8 mouse cellular contexts compared by ENCODE assay signal in the genomic region with DNA sequence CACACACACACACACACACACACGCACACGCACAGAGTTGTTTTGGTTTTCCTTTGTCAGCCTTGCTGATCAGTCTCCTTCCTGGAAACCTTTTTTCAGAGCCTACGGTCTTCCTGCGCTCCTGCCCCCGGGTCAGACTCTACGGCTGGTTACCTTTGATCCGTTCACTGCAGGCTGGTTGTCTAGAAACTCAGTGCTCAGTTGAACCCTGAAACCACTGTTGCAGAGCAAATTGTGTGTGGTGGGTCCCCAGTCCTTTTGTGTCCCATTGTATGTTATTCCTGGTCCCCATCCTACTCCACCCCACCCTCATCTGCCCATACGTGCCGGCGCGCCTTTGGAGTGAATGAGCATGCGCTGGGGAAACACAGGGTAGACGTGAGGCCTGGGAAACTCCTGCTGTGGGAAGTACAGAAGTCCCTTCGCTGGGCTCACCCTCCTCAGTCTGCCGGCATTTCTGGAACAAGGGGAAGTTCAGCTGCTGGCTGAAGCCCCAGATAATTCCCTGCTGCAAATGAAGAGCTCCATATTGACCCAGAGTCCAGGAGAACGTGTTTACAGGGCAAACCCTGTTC. TPM values are rescaled to one million over a fixed set of nuclear protein-coding genes. Genes with fewer than 3 reads are reported as not detected.
DNase-seq lines count a peak whose midpoint lies in the region; ATAC-seq and TF ChIP-seq lines count a peak whose summit lies in the region.

No protein-coding gene starts in this region.

- intact Hi-C loops in gastrocnemius, adult 2 months (cut with DNase I): no loop called here
- intact Hi-C loops in heart, postnatal 10 days (cut with DNase I): no loop called here

- H3K36me3 ChIP-seq in liver, embryonic 12.5 days: no peaks in the 10 kb centered on the region

- peak overlapping the region; percentile 10; the same call in 1 of the 2 replicates for H3K4me2 ChIP-seq in liver, embryonic 12.5 days

- DNase-seq in gastrocnemius, adult 2 months: peak; percentile 52
- DNase-seq in gastrocnemius, adult 8-10 months (ENCODE audit: low spot score in 2 of 2): no peak
- DNase-seq in Muller cell, postnatal 12 days (ENCODE audit: inconsistent ontology term): peak; percentile 44
- DNase-seq in heart, postnatal 10 days: peak; percentile 65 to 68
- no peak for DNase-seq in spleen, postnatal 10 days (ENCODE audit: low spot score in 2 of 2)
- no peak for DNase-seq in ovary, postnatal 10 days (ENCODE audit: low spot score)

- H3K9me3 ChIP-seq in liver, embryonic 12.5 days (replicated peaks): no peaks in the 10 kb centered on the region

- peak overlapping the region; percentile 39 for H3K4me3 ChIP-seq in gastrocnemius, adult 2 months
- H3K4me3 ChIP-seq in liver, embryonic 12.5 days: no peak overlapping the region

- no peaks in the 10 kb centered on the region for H3K27me3 ChIP-seq in liver, embryonic 12.5 days (replicated peaks)

- peaks cover 71% of the 10 kb centered on the region for H3K4me1 ChIP-seq in liver, embryonic 12.5 days

- peak overlapping the region; percentile 82 for H3K27ac ChIP-seq in gastrocnemius, adult 2 months
- H3K27ac ChIP-seq in liver, embryonic 12.5 days: peak overlapping the region; percentile 23; the same call in 1 of the 2 replicates

- no peak for ATAC-seq in liver, embryonic 12.5 days
- no peak for ATAC-seq in cerebellum, adult (ENCODE audit: insufficient number of reproducible peaks, low FRiP score, low TSS enrichment)

- H3K9ac ChIP-seq in liver, embryonic 12.5 days: no peak overlapping the region

- WGBS in liver, embryonic 12.5 days (ENCODE audit: insufficient replicate concordance): 57% methylated on average over 16 of the region's 16 CpGs

- TF ChIP-seq CTCF in gastrocnemius, adult 2 months (IDR thresholded peaks at IDR 0.05): no peak

RNA-seq across cellular contexts. Expression of gene Spred2, which starts 40.9 kb away (rescaled TPM):
- total RNA-seq in gastrocnemius, adult 2 months (2021): 1 to 10 TPM; 5.6 to 7.8 TPM
- 1 to 10 TPM; 3.6 to 8.2 (median 4.4) TPM for total RNA-seq in gastrocnemius, adult 8-10 months (2022)
- total RNA-seq in heart, postnatal 10 days (2021): 10 to 100 TPM; 28.4 to 33.4 TPM
- 2.9 and 3.6 TPM in 2 replicates for polyA plus RNA-seq in liver, embryonic 12.5 days (2016; fragmentation: Nextera tagmentation; extraction: Ambion mirVana)

Comparison
In these comparisons a context has a peak if more than half of its experiments do, and no peak if none do; other contexts are left out.
1. DNase-seq: peak in gastrocnemius, adult 2 months (single experiment), Muller cell, postnatal 12 days (single experiment) and heart, postnatal 10 days (2 of 2); none in gastrocnemius, adult 8-10 months (0 of 2), spleen, postnatal 10 days (0 of 2) and ovary, postnatal 10 days (single experiment).